Mouse (Mus musculus) cerebellum, adult 2 months (tissue): ENCODE data around the gene Epb41.

Source experiments
- CTCF ChIP-seq: fragments of 200-500 bp; IDR thresholded peaks from 2 replicates; pipeline ENCODE4 v1.5.1; 2011; ENCODE audit warnings: low read depth, mild to moderate bottlenecking, control low read depth, low read length, moderate library complexity, borderline replicate concordance; ENCODE audit not compliant: insufficient read depth
- POLR2A ChIP-seq: fragments of 200-500 bp; IDR thresholded peaks from 2 replicates; pipeline ENCODE4 v1.6.1; 2011; ENCODE audit warnings: low read length, control low read depth, borderline replicate concordance; ENCODE audit not compliant: insufficient read depth

DNA sequence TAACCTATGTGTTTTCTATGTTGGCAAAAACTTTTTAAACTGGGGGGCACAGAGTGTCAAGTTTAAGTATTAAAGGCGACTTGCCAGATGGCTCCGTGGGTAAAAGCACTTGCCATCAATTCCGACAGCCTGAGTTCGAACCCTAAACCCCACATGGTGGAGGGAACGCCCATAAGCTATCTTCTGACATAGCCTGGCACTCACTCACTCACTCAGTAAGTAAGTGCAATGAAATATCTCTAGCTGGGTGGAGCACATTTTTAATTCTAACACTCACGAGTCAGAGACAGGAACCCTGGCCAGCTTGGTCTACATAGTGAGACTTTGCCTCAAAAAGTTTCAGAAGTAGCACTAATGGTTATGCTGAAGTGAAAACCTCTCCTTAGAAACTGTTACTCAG, 48.0 kb downstream of the Epb41 start:
- TF ChIP-seq CTCF: no peak
- no peak for TF ChIP-seq POLR2A
